Mouse (Mus musculus): Measurements from ENCODE around the gene Mthfr. TPM values are rescaled to one million over a fixed set of nuclear protein-coding genes. Genes with fewer than 3 reads are reported as not detected.

The Mthfr gene
- total RNA-seq, 1 experiment from 2014 or later: 32.1 TPM

- no peak for DNase-seq
These were observed 27.0 kb downstream of the Mthfr start for GRCm38 (mm10) chr4:148065702-148066400.

DNA sequence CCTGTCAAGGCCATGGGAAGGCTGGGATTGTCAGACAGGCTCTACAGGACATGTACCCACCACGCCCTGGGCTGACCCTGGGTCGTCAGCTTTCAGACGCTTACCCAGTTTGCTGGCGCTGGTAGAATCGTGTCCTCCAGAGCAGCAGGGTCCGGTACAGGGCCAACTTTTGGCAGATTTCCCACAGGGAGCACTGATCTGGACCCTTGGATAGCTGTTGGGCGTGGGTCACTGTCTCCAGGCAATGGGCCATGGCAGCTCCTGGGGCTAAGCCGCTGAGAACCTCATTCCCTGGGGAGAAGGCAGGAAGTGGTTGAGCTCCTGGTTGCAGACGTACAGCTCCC, 27.5 kb downstream of the Mthfr start:
- no peak for DNase-seq

DNA sequence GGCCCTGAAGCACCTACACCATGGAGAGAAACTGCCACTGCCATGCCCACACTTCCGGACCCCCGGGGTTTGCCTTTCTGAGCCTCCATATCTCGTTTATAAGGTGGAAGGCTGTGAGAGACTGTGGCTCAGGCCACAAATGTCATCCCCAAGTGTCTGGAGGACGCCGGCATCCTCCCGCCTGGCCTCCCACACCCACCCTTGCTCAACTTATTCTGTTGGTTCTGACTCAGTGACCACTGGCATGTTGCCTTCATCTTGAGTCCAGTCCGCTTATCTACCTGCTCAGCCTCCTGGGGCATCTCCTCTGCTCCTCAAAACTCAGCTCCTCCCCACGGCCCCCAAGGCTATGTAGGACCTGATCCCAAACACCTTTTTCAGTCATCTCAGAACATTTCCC, 28.5 kb downstream of the Mthfr start:
- no peak for DNase-seq

DNA sequence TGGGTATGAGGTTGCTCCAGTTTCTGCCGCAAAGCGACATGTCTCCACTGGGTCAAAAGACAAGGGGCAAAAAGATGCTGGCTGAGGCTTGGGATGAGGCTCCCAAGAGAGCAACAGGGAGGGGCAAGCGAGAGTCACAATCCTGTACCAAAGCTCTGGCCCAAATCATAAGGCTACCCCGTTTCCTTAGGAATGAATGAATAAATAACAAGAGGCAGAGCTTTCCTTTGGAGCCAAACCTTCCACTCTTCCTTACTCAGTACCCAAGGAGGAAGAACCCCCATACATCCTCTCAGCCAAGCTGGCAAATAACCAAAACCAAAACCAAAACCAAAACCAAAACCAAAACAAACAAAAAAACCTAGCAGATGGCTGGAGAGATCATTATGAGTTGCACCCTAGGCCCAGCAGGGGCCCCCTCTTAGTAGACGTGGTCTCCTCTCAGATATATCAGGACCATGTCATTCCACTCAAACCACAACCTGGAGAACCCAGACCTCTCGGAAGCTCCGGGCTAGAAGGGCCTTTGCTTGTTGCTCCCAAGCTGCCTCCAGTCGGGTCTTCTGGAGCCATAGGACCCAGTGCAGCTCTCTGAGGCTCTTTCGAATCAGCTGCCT, 30.8 kb downstream of the Mthfr start:
- no peak for DNase-seq

DNA sequence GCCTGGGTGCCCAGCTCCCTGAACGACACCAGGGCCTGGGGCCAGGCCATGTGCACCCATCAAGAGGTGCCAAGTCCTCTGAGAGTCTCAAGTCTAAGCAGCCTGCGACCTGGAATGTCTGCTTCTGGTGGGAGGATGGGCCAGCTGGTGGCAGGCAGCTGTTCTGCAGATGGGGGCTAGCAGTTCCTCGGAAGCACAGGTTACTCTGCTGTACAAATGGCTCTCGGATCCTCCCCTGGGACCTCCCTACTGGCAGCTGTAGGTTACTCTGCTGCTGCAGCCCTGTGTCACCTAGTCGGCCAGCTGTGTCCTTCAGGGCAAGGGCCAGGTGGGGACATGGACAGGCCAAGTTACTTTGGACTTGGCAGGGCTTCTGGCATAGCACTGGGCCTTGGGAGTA, 32.6 kb downstream of the Mthfr start:
- no peak for DNase-seq

DNA sequence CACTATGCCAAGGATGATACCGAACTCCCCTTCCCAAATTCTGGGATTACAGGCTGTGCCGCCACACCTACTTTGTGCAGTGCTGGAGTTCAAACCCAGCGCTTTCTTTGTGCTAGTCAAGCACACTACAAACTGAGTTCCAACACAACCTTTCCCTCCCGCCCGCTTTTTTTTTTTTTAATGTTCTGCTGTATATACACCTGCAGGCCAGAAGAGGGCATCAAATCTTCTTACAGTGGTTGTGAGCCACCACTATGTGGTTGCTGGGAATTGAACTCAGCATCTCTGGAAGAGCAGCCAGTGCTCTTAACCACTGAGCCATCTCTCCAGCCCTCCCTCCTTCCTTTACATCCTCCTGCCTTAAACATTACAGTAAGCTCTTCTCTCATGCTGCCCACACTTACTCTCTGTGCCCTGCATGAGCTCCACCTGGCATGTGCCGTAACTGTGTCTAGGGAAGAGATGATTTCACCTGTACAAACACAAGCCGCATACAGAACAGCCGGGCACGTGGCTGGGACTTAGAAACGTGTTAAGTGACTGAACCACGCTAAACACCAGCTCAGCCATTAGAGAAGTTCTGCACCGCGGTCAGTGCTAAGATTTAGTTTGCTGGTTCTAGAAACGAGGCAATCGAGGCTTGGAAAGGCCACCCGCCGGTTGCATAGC, 35.8 kb downstream of the Mthfr start:
- DNase-seq: no peak

DNA sequence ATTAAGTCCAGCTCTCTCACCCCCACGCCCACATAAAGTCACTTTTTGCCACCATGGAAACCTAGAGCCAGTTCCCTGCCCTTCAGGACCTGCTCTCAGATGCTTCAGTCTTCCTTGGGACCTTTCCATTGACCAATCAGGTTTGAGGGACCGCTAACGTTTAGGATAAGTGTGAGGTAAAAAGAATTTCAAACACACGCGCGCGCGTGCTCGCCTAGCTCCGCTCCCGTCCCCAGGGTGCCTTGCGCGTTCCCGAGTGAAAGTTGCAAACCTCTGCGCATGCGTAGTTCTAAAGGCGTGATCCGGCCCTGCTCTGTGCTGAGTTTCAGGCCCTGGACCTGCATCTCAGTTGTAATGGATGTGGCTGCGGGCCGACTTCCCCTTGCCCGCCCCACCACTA, 36.4 kb downstream of the Mthfr start:
- peak; percentile 76 for DNase-seq

DNA sequence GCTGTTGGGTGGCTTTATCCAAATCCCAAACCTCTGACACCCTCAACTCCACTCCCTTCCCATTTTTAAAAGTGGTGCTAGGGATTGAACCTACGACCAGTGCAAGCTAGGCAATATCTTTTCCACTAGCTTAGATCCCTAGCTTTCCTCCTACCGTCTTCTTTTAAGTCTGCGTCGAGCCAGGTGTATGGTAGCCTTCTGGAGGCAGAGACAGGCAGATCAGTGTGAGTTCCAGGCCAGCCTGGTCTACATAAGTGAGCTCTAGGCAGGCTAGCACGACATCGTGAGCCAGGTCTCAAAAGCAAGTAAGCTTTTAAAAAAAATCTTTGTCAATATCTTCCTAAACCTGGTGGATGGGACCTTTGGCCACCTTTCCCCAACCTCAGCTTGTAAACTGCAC, 37.0 kb downstream of the Mthfr start:
- DNase-seq: no peak

DNA sequence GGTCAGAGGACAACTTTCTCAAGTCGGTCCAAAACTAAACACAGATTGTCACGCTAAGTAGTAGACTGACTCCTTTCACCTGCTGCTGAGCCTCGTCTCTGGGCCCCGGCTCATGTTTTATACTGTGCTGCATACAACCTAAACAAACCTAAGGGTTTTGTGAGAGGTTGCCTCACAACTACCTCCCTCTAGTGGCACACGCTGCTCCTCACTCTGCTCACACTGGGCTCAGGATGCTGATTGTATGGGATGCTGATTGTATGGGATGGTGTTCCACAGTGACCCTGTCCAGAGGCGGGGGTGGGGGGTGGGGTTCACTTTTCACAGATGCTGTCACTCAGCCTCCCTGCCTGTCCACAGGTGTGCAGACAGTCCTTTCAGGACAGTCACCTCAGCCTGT, 40.3 kb downstream of the Mthfr start:
- DNase-seq: no peak

- DNase-seq: no peak
These were observed 41.2 kb downstream of the Mthfr start for GRCm38 (mm10) chr4:148079944-148080596.

- no peak for DNase-seq
These were observed 41.7 kb downstream of the Mthfr start for GRCm38 (mm10) chr4:148080597-148080973.

GRCm38 (mm10) chr4:148081201-148081600, 42.3 kb downstream of the Mthfr start:
- no peak for DNase-seq

GRCm38 (mm10) chr4:148082257-148083044, 43.6 kb downstream of the Mthfr start:
- peak; percentile 48 for DNase-seq

GRCm38 (mm10) chr4:148083176-148083899, 44.5 kb downstream of the Mthfr start:
- DNase-seq: no peak

DNA sequence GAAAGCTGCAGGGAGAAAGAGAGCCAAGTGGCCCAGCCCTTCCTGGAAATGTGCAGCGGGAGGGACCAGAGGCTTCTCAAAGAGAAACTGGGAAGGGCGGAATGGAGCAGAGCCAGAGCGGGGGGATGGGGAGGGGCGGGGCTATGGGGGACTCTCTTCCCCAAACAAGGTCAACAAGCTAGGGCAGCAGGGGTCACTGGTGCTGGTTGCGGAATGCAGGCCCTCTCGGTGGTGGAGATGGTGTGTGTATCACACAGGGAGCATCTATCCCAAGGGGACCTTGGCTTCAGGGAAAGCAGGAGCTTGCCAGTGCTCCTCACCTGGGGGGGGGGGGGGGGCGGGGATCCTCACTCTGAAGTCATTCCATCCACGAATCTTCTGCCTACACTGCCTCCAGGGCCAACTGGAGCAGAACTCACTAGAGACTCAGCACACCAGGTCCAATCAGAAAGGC, 45.4 kb downstream of the Mthfr start:
- DNase-seq: peak; percentile 37

DNA sequence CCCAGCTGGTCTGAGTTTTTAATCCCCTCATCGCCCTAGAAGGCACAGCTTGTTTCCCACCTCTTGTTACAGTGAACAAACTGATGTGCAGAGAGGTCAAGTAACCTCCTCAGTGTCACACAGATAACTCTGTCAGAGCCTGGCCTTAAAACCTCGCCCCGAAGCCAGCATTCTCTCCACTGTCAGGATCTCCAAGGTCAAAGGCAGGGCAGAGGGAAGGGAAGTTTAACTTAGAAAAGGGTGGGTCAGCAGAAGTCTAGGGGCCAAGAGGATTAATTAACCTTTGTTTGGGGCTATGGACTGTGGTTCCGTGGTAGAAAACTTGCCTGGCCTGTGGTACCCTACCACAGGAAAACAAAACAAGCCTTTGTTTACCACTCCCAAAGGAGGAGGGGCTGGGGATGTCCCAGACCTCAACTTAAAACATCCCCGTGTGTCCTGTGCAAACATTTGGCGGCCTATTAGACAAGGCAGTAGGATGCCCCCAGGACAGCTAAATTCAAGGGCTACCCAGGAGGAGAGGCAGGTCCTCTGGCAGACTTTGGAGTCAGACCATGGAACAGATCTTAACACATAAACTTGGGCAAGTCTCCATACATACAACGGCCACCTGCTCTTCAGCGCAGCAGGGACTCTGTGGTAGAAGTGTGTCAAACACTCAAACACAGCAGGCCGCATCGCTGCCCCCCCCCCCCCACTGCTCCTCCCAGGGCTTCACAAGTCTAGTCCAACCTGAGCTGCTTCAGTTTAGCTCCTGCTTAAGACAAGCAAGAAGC, 46.4 kb downstream of the Mthfr start:
- DNase-seq: peak; percentile 37

DNA sequence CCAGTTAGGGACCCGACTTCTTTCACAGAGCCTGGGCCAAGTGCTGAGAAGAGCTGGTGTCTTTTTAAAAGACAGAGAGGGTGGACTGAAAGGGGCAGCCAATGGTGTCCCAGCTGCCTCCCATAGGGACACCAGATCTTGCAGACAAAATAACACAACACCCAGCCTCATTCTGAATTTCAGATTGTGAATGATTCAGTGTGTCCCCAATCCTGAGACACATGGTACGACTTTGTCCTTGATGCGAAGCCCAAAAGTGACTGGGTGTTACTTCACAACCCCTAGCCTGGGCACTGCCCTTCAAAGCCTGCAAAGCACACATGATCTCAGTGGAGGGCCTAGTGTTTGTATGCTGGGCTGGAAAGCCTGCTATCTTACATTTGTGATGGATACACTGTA, 47.0 kb downstream of the Mthfr start:
- DNase-seq: peak; percentile 38

GRCm38 (mm10) chr4:148087091-148087906, 48.4 kb downstream of the Mthfr start:
- peak; percentile 45 for DNase-seq

GRCm38 (mm10) chr4:148087907-148088527, 49.1 kb downstream of the Mthfr start, which contains the start of gene Agtrap:
Gene Agtrap, minus strand, starts transcription at chr4:148088031.
- peak; percentile 97 for DNase-seq

Measured in adrenal gland, postnatal 25 days (tissue).